Mouse (Mus musculus) liver, embryonic 12.5 days (tissue): ENCODE measurements around the gene Sytl1. TPM values are rescaled to one million over a fixed set of nuclear protein-coding genes. Genes with fewer than 3 reads are reported as not detected.

ENCODE experiments used
- ATAC-seq: fragments of 200-750 bp; cut with Nextera tagmentation; 2 replicates; pipeline ENCODE4 v1.8.0; 2017; ENCODE audit warnings: moderate number of reproducible peaks, mild to moderate bottlenecking, moderate library complexity
- H3K27ac ChIP-seq: fragments of 300-500 bp; sonication (generic); 2 replicates; pipeline ENCODE4 v1.5.1; 2016; ENCODE audit warnings: mild to moderate bottlenecking
- H3K27me3 ChIP-seq: fragments of 300-500 bp; sonication (generic); replicated peaks from 2 replicates; pipeline ENCODE4 v1.6.1; 2016; ENCODE audit warnings: mild to moderate bottlenecking, moderate library complexity
- H3K36me3 ChIP-seq: fragments of 300-500 bp; sonication (generic); 2 replicates; pipeline ENCODE4 v1.6.1; 2016; ENCODE audit warnings: mild to moderate bottlenecking, moderate library complexity
- H3K4me1 ChIP-seq: fragments of 300-500 bp; sonication (generic); 2 replicates; pipeline ENCODE4 v1.6.1; 2016
- H3K4me2 ChIP-seq: fragments of 300-500 bp; sonication (generic); 2 replicates; pipeline ENCODE4 v1.6.1; 2016; ENCODE audit warnings: mild to moderate bottlenecking, moderate library complexity
- H3K4me3 ChIP-seq: fragments of 300-500 bp; sonication (generic); 2 replicates; pipeline ENCODE4 v1.5.1; 2016; ENCODE audit warnings: mild to moderate bottlenecking, moderate library complexity
- H3K9ac ChIP-seq: fragments of 300-500 bp; sonication (generic); 2 replicates; pipeline ENCODE4 v1.6.1; 2016; ENCODE audit warnings: mild to moderate bottlenecking, moderate library complexity
- H3K9me3 ChIP-seq: fragments of 300-500 bp; sonication (generic); replicated peaks from 2 replicates; pipeline ENCODE4 v1.6.1; 2016; ENCODE audit warnings: mild to moderate bottlenecking, moderate library complexity
- WGBS: fragments of 180-500 bp; shearing (Covaris S2); methylation state at CpG from one replicate; pipeline ENCODE4 v1.1.7; 2016; ENCODE audit not compliant: insufficient replicate concordance; 5-methylcytosine and 5-hydroxymethylcytosine counted together
- polyA plus RNA-seq: library from polyadenylated mRNA; unstranded; fragments of >200 nt; fragmentation: Nextera tagmentation; extraction: Ambion mirVana; gene quantifications from 2 replicates; pipeline ENCODE4 v1.2.1, GENCODE M21; 2016

Sytl1 gene
- 0.37 and 0.46 TPM in 2 replicates for polyA plus RNA-seq

GRCm38 (mm10) chr4:133262882-133263281 lies at the start of gene Sytl1:
Sytl1 (minus strand) TSS chr4:133263113.
- peaks cover 19% of the 10 kb centered on the region for H3K4me1 ChIP-seq
- no peak within 1 kb of the TSS for H3K4me3 ChIP-seq
- H3K9me3 ChIP-seq: no peaks in the 10 kb centered on the region
- H3K27ac ChIP-seq: peak within 1 kb of the TSS; percentile 31
- ATAC-seq: peak; percentile 30
- no peak within 1 kb of the TSS for H3K9ac ChIP-seq
- H3K4me2 ChIP-seq: no peak within 1 kb of the TSS
- peaks cover 41% of the 10 kb centered on the region for H3K36me3 ChIP-seq
- 26% methylated on average over 7 of the region's 7 CpGs for WGBS
- peaks cover 20% of the 10 kb centered on the region for H3K27me3 ChIP-seq

DNA sequence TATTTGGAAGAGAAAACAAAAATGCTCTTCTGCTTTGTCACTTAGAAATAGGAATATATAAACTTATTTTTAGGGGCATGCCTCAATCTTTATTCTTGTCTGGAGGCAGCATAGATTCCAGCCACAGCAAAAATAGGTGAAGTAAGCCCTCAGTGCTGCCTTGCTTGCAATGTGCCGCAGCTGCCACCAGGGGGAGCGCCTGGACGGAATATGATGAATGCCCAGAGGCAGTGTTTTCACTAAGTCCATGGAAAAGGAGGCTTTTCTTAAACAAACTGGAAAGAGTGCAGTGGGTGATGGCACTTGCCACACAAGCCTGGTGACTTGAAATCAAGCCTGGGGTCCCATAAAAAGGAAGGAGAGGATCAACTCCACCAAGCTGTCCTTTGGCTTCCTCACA lies 47.0 kb upstream of the Sytl1 start:
- H3K27ac ChIP-seq: no peak overlapping the region
- under 1% methylated on average over 3 of the region's 3 CpGs for WGBS
- ATAC-seq: no peak

DNA sequence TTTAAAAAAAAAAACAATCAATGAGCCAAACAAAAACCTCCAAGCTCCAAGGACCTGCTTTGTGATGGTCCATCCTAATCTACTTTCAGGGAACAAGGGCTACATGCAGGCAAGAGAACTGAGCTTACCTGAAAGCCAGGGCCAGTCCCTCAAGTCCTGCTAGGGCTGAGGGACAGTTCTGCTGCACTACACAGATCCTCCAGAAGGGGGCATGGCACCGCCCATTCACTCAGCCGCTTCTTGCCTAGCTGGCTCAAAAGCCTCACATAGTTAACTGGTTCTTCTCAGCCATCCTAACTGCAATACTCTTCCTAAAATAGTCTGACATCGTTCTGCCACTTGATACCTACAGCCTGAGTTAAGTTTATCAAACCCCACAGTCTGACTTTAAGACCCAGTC lies 44.4 kb upstream of the Sytl1 start:
- ATAC-seq: no peak

More for the DNA sequence above, 47.0 kb upstream of the Sytl1 start:
- Histone ChIP-seq H3K4me3 (no peak overlapping the region), H3K9ac (no peak overlapping the region), H3K4me1 (peaks cover 2% of the 10 kb centered on the region; the same call in 1 of the 2 replicates), H3K36me3 (peaks cover 19% of the 10 kb centered on the region), H3K4me2 (no peak overlapping the region), H3K27me3 (no peaks in the 10 kb centered on the region), H3K9me3 (no peaks in the 10 kb centered on the region)

DNA sequence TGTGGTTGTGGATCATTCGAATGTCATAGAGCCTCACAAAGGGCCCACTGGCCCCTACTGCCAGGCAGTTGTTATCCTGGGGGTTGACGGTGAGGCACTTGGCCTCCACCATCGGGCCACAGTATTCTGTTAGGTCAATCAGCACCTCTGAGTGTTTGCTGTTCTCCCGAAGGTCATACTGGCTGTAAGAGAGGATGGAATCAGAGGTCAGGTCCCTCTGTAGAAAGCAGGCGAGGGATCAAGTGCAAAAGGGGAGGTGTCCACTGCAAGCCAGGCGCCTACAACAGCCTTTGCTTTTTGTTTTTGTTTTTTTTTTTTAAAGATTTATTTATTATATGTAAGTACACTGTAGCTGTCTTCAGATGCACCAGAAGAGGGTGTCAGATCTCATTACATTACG lies 42.9 kb upstream of the Sytl1 start:
- H3K9me3 ChIP-seq: no peaks in the 10 kb centered on the region
- H3K9ac ChIP-seq: no peak overlapping the region
- H3K27me3 ChIP-seq: no peaks in the 10 kb centered on the region
- no peak overlapping the region for H3K27ac ChIP-seq
- H3K4me3 ChIP-seq: no peak overlapping the region
- 67% methylated on average over 7 of the region's 7 CpGs for WGBS
- H3K4me2 ChIP-seq: no peak overlapping the region
- no peaks in the 10 kb centered on the region for H3K4me1 ChIP-seq
- H3K36me3 ChIP-seq: peaks cover 37% of the 10 kb centered on the region
- ATAC-seq: no peak

More for the DNA sequence above, 44.4 kb upstream of the Sytl1 start:
- Histone ChIP-seq H3K4me2 (no peak overlapping the region), H3K9me3 (no peaks in the 10 kb centered on the region), H3K36me3 (peaks cover 28% of the 10 kb centered on the region), H3K27ac (no peak overlapping the region), H3K9ac (no peak overlapping the region), H3K4me1 (no peaks in the 10 kb centered on the region), H3K27me3 (no peaks in the 10 kb centered on the region), H3K4me3 (no peak overlapping the region)
- 39% methylated on average over 3 of the region's 3 CpGs for WGBS

GRCm38 (mm10) chr4:133304770-133305169 lies 41.9 kb upstream of the Sytl1 start:
- Histone ChIP-seq H3K27me3 (no peaks in the 10 kb centered on the region), H3K4me1 (no peaks in the 10 kb centered on the region), H3K27ac (no peak overlapping the region), H3K9me3 (no peaks in the 10 kb centered on the region), H3K36me3 (peaks cover 47% of the 10 kb centered on the region), H3K9ac (no peak overlapping the region), H3K4me3 (no peak overlapping the region), H3K4me2 (no peak overlapping the region)
- ATAC-seq: no peak
- WGBS: 85% methylated on average over 7 of the region's 7 CpGs

DNA sequence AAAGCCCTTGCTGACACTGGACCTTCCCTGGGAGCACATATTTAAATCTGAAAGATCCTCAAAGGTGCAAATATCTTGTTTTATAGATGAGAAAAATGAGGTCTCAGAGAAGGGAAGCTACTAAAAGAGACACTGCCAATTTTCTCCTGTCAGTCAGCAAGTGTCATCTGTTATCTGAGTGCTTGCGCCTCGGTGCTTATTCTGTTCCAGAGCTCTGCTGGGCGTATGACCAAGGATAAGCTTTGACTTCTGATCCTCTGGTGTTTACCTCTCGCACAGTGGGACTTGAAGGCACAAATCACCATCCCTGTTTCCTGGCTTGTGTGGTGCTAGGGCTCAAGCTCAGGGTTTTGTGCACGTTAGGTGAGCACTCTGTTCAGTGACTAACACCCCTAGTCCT lies 39.8 kb upstream of the Sytl1 start:
- H3K27me3 ChIP-seq: 0 out of 2 replicates have a peak, but pooled peaks cover 6% of the 10 kb centered on the region
- H3K9me3 ChIP-seq: no peaks in the 10 kb centered on the region
- H3K27ac ChIP-seq: no peak overlapping the region
- no peaks in the 10 kb centered on the region for H3K4me1 ChIP-seq
- no peak overlapping the region for H3K9ac ChIP-seq
- H3K36me3 ChIP-seq: peaks cover 47% of the 10 kb centered on the region
- no peak for ATAC-seq
- H3K4me2 ChIP-seq: no peak overlapping the region
- H3K4me3 ChIP-seq: no peak overlapping the region
- 64% methylated on average over 5 of the region's 5 CpGs for WGBS

DNA sequence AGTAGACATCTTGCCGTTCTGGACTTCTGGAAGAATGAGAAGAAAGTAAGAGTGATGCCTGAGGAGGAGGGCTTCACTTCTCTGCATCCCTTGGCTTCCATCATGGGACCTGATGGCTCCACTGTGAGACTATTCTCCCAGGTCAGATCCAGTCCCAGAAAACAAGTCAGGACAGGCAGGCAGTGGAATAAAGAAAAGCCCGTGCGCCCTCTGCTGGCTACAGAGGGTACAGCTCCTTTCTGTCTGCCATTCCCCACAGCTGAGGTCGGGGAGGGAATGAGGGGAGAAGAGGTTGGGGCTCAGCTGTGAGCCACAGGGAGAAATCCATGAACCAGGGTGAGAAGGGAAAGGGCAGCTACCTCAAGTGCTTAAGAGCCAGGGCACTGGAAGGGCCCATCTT lies 38.9 kb upstream of the Sytl1 start:
- 26% methylated on average over 4 of the region's 4 CpGs for WGBS
- peaks cover 53% of the 10 kb centered on the region for H3K36me3 ChIP-seq
- H3K27ac ChIP-seq: no peak overlapping the region
- H3K9me3 ChIP-seq: no peaks in the 10 kb centered on the region
- H3K9ac ChIP-seq: no peak overlapping the region
- H3K4me2 ChIP-seq: no peak overlapping the region
- ATAC-seq: no peak
- no peak overlapping the region for H3K4me3 ChIP-seq
- no peaks in the 10 kb centered on the region for H3K4me1 ChIP-seq
- H3K27me3 ChIP-seq: 0 out of 2 replicates have a peak, but pooled peaks cover 6% of the 10 kb centered on the region

DNA sequence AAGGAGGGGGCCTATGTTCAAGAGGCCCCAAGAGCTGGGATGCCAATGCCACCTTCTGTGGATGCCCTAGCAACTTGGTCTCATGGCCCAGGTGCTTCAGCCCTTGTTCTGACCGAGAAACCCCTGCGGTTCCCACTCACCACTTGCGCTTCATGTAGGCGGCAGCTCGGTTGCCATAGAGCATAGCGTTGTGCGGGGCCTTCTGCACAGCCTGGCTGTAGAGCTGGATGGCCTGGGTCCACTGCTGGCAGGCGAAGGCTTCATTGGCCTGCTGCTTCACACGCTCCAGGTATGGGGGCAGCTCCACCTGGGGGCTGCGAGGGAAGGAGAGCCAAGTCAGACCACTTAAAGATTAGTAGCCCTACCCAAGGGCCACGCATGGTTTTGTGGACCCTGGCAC lies 37.5 kb upstream of the Sytl1 start:
- Histone ChIP-seq H3K27ac (no peak overlapping the region), H3K4me1 (no peaks in the 10 kb centered on the region), H3K4me3 (no peak overlapping the region), H3K4me2 (no peak overlapping the region), H3K9ac (no peak overlapping the region), H3K9me3 (no peaks in the 10 kb centered on the region), H3K36me3 (peaks cover 62% of the 10 kb centered on the region), H3K27me3 (0 out of 2 replicates have a peak, but pooled peaks cover 6% of the 10 kb centered on the region)
- 88% methylated on average over 11 of the region's 11 CpGs for WGBS
- no peak for ATAC-seq

- no peak for ATAC-seq
- no peak overlapping the region for H3K4me3 ChIP-seq
- H3K4me1 ChIP-seq: no peaks in the 10 kb centered on the region
- no peaks in the 10 kb centered on the region for H3K9me3 ChIP-seq
- H3K27ac ChIP-seq: no peak overlapping the region
- 72% methylated on average over 5 of the region's 5 CpGs for WGBS
- H3K36me3 ChIP-seq: peaks cover 65% of the 10 kb centered on the region
- peaks cover 6% of the 10 kb centered on the region; the same call in 1 of the 2 replicates for H3K27me3 ChIP-seq
- H3K4me2 ChIP-seq: no peak overlapping the region
- no peak overlapping the region for H3K9ac ChIP-seq
Observed at GRCm38 (mm10) chr4:133299701-133300100, 36.8 kb upstream of the Sytl1 start.

DNA sequence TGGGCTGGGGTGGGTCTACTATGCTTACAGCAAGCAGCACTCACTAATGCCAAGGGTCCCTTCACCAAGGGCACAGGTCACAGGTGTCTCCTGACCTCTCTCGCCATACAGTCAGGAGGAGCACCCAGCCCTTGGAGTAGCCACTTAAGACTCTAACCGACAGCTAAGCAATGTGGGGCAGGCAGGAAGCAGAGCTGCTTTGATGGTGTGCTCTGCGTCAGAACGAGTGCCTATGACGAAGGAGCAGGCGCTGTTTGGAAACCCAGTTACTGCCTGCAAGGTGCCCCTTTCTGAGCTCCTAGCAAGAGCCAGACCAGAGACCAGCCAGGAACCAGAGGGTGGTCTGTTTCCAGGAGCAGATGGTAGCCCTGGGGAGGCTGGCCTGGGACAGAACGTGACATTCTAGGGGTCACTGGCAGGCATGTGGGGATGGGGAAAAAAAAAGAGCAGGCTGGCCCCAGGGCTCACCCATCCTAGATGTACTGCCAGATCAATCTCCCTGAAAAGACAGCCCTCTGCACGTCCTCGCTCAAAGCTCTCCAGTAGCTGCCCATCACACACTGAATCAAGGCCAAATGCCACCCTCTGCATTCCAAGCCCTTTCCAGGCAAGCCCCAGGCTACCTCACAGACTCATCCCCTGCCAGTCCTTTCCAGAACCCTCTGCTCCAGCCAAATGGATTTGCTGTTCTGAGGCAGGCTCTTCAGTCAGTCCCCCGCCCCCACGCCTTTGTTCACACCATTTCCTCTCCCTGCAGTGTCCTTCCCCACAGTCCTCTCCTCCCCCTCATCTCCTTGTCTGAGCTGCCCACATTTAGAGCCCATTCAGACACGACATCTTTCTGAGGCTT lies 35.8 kb upstream of the Sytl1 start:
- Histone ChIP-seq H3K9me3 (no peaks in the 10 kb centered on the region), H3K27me3 (peaks cover 6% of the 10 kb centered on the region; the same call in 1 of the 2 replicates), H3K4me3 (no peak overlapping the region), H3K4me1 (peaks cover 3% of the 10 kb centered on the region), H3K36me3 (peaks cover 67% of the 10 kb centered on the region), H3K27ac (no peak overlapping the region), H3K9ac (no peak overlapping the region), H3K4me2 (no peak overlapping the region)
- WGBS: 48% methylated on average over 12 of the region's 12 CpGs
- ATAC-seq: no peak

DNA sequence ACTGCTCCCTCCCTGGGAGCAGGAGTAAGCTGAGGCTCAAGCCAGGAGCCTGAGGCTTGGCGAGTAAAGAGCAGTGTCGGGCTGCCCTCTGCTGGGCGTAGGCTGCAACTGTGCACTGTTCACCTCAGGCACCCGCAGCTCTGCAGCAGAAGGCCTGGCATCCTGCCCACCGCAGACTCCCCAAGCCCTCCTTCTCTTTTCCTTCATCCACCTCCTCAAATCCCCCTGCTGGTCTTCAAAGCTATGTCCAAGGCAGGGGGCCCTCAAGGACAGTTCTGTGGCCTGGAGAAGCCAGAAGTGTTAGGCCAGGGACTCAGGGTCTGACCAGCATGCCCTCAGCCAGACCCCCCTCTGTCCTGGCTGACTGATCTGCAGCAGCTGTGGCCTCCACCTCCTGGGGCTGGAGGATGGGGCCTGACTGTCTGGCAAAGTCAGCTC lies 34.9 kb upstream of the Sytl1 start:
- Histone ChIP-seq H3K9ac (no peak overlapping the region), H3K27me3 (peaks cover 8% of the 10 kb centered on the region; the same call in 1 of the 2 replicates), H3K9me3 (no peaks in the 10 kb centered on the region), H3K36me3 (peaks cover 67% of the 10 kb centered on the region), H3K27ac (no peak overlapping the region), H3K4me2 (no peak overlapping the region), H3K4me3 (no peak overlapping the region), H3K4me1 (peaks cover 12% of the 10 kb centered on the region)
- peak; percentile 70 for ATAC-seq
- WGBS: 7% methylated on average over 5 of the region's 5 CpGs

DNA sequence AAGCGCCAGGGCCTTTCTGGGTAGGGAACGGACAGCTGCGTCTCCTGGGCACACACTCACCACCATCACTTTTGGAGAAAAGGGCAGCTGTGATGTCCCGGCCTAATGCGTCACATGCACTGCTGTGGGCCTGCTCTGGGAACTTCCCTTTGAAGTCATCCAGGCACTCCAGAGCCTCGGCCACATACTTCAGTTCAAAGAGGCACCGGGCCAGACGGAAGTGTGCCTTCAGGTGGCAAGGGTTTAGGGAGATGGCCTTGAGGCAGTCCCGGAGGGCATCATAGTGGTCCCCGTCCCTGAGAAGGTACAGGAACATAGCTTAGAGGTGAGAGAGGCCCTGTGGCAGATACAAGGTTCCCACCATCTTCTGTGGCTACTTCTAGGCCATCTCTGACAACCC lies 34.4 kb upstream of the Sytl1 start:
- 72% methylated on average over 10 of the region's 10 CpGs for WGBS
- Histone ChIP-seq H3K9me3 (no peaks in the 10 kb centered on the region), H3K4me3 (no peak overlapping the region), H3K4me1 (peaks cover 16% of the 10 kb centered on the region), H3K4me2 (no peak overlapping the region), H3K9ac (no peak overlapping the region), H3K36me3 (peaks cover 67% of the 10 kb centered on the region), H3K27ac (no peak overlapping the region), H3K27me3 (peaks cover 10% of the 10 kb centered on the region; the same call in 1 of the 2 replicates)
- ATAC-seq: 0 out of 2 replicates have a peak, but pooled peaks have one; percentile 9
